Mouse (Mus musculus): ENCODE measurements around the gene Gimap1. TPM values are rescaled to one million over a fixed set of nuclear protein-coding genes. Genes with fewer than 3 reads are reported as not detected.

The Gimap1 gene
- total RNA-seq (2021) = 10 to 100 TPM; 16.3 to 18.0 TPM
- long read RNA-seq, experiment 1, transcript Gimap1-201 (3 exons, 1,493 nt) = major isoform, 21 of 27 reads
- long read RNA-seq, experiment 1, partial matches to known transcripts = 2 of 27 reads
- long read RNA-seq, experiment 1, other reads (novel, unspliced or antisense) = 1 of 27 reads
- long read RNA-seq, experiment 2, transcript Gimap1-201 (3 exons, 1,493 nt) = major isoform, 19 of 27 reads
- long read RNA-seq, experiment 2, partial matches to known transcripts = 1 of 27 reads
- long read RNA-seq, experiment 2, other reads (novel, unspliced or antisense) = 2 of 27 reads

DNA sequence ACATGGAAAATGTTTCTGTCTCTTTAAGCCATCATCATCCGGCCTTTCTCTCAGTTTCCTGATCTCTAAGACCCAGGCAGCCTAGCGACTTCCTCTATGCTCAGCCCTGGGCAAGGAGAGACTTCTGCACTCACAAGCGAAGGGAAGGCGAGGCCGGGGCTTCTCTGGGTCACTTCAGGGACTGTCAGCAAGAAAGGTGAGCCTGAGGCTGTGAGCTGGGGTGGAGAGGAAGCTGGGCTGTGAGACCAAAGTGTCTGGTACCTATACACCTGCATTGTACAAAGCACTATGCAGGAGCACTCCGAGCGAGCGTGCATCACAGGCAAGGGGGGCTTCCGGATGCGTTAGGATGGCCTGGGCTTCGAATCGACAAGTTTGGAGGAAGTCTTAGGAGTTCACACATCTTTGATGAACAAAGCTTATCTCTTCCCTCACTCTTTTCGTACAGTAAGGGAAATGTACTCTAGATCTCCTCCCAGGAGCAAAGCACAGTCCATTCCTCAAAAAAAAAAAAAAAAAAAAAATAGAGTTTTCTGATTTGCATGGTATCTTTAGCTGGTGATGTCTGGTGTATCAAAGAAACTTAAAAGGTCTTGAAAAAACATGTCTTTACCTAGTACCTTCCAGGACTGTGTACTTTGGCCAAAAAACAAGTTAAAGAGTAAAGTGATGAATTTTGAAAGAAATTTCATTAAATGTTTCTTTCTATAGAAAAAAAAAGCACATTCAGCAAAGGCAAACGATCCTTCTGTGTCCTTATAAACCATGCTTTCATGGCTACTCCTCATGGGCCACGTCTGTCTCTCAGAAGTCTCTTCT, at the start of gene Gimap1:
Gene Gimap1, plus strand, starts transcription at position 94 of the 819 bp plus-strand sequence.
- no peak for DNase-seq (ENCODE audit: low spot score in 2 of 2)

DNA sequence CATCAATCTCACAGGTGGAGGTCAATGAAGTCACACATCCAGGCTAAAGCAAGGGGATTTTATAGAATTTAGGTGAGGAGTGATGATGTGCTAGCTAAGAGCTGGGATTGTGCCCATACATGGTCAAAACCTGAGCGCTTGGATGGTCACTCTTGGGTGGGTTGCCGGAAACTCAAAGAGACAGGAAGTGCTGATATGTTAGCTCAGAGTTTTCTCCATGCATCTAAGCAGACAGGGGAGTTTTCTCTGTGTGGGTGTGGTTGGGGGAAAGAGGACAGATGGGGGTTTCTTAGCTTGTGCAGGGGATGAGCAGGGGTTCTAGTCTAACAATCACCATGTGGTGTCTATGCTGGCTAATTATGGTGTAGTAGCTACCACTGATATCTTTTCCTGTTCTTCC, 49.5 kb upstream of the Gimap1 start:
- DNase-seq (ENCODE audit: low spot score in 2 of 2) = no peak

DNA sequence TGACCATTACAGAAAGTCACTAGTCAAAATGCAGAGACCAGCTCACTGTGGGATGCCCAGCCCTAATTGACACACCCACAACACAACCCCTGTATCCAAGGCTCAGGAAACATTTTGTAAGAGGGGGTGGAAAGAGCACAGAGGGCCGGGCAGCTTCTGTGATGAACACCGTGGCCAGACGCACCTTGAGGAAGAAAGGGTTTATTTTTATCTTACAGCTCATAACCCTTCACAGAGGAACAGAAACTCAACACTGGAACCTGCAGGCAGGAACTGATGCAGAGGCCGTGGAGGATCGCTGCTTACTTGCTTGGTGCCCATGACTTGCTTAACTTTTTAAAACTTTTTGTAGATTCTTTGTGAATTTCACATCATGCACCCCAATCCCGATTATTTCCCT, 45.9 kb upstream of the Gimap1 start:
- no peak for DNase-seq (ENCODE audit: low spot score in 2 of 2)

DNA sequence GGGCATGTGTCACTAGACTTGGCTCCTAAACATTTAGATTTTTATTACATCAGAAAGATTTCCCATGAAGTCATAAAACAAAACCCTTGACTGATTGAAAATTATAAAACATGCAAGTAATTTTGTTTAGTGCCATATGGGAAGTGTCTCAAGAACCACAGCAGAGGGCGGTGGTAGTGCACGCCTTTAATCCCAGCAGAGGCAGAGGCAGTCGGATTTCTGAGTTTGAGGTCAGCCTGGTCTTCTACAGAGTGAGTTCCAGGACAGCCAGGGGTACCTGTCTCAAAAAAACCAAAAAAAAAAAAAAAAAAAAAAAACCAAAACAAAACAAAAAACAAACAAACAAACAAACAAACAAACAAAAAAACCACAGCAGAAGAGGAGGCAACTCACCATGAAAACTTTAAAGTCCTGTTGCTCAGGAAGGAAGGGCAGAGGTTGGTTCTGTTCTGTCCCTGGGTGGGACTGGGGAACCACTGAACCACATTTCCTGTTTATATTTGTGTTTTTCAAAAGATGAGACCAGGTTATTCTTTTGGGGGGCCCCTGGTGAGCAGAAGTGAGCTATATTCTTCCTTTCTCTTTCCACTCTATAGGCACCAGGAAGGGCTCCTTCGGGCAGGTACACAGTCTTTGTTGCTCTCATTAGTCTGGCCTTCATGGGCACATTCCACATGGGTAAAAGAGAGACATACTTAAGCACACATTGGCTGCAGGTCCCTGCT, 41.9 kb upstream of the Gimap1 start:
- DNase-seq (ENCODE audit: low spot score in 2 of 2) = no peak

DNA sequence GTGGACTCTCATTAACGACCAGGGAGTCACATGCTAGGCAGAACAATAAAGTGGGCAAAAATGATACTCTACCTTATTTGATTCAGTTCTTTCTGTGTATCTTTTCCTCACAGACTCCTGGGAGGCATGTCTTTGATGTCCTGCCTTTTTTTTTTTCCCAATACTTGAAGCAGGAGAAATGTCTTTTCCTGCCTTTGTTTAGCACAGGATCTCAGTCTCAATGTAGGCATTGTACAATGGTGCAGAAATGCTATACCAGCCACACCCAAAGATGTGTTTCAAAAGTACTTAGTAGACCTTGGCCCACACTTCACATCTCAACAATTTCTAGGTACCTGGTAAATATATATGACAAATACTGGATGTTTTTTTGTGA, 41.3 kb upstream of the Gimap1 start:
- DNase-seq (ENCODE audit: low spot score in 2 of 2) = no peak

DNA sequence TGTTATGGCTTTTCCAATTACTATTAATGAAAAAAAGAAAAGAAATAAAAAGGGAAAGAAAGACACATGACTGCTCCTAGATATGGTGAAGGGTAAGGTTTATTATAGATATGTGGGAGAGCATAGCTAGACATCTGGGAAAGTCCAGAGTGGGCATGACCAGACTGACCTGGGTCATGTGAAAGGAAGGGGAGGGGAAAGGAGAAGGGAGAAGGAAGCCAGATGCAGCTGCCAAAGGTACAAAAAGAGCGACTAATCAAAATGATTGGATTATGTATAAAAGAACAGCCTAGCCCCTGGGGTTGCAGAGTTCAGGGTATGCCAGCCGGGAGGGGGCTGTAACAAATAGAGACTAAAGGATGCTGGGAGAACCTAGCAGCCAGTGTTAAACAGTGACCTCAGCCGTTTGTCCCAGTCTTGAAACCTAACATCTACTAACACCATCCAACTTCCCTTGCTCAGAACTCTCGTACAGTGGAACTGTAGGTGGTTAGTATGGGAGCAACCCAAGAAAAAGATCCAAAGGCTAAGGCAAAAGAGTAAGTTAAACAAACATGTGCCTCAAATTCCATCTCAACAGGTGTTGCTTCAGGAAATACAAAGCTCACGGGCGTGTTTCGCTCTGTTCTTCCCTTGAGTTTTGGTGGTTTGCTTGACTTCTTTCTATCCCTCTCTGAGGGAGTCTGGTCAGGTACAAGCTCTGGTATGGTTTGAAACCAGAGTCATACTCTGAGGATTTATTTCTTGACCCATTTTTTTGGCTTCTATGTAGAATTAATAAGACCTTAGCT, 40.6 kb upstream of the Gimap1 start:
- DNase-seq (ENCODE audit: low spot score in 2 of 2) = no peak

DNA sequence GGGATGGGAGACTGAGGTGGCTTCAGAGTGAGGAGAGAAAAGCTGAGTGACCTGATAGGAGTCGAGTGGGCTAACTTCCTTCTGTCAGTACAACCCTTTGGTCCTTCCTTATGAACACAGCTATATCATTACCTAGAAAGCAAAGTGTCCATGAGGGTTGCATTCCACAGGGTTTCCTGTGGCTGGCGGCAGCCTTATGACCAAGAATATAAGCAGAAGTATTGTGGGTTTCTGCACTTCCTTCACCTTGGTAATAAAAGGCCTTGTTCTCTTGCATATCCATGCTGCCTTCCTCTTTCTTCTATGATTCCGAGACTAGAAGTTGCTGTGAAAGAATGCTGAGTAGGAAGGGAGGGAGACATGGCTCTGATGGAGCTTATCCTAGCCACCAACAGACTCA, 40.0 kb upstream of the Gimap1 start:
- DNase-seq (ENCODE audit: low spot score in 2 of 2) = no peak

DNA sequence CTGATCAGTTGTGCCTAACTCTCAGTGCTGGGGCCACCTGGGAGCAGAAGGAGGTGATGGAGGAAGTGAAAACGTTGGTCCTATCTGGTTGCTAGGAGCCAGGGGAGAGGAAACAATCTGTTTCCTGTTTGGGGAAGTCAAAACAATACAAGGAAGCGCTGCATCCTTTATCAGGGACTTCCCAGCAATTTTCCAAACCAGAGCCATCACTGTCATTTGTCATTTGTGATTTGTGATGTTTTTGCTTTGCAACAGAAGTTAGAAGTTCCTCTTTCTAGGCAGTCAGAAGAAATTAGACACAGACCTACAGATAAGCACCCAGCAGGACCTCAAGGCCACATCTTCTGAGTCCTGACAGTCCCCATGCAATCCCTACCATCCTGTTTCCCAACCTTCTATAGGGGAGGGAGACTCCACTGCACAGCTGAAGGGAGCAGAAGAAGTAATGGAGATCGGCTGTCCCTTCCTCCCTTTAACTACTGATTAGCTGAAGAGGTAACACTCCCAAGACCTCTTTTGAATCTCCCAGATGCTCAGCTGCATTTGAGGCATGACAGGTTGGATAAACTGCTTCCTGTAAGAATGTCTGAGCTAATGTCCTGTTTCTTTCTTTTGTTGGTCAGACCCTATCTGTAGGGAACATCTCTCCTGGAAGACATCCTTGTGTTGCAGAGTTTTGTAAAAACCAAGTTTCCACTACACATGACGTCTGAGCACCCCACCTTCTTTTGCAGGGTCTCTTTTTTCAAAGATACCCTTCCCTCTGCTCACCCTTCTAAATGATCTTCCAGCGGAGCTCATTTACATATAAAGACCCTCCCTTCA, 38.4 kb upstream of the Gimap1 start:
- DNase-seq (ENCODE audit: low spot score in 2 of 2) = no peak

DNA sequence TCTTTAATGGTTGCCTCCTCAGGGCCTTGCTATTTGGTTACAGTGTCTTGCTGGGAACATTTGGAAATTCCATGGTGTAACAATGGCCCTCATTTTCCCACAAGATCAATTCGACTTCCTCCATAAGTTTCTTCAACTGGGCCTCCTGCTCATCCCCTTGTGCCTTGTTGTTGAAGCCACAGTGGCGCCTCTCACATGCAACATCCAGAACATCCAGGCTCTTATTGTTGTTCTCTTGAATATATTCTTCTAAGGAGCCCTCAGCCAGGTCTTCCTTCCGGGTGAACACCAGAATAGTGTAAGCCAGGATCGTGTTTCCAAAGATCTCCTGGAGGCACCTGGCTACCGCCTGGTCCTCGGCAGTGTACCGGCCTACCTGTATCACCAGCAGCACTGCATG, 36.7 kb upstream of the Gimap1 start:
- DNase-seq (ENCODE audit: low spot score in 2 of 2) = no peak

DNA sequence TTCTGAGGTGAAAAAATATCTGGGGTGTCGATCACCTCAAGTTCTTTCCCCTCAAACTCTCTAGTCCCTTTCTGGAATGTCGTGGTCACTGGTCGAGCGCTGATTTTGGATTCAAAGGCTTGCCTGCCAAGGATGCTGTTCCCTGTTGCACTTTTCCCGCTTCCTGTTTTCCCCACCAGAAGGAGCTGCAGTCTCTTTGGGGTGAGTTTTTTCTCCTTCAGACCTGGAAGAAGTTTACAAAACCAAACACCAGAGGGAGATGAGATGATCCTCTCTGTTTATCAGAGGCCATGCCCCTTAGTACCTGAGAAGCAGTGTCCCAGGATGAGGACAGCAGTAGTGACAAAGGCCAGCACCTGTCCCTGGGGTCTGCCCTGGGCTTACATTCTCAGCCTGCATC, 36.3 kb upstream of the Gimap1 start:
- DNase-seq (ENCODE audit: low spot score in 2 of 2) = no peak

DNA sequence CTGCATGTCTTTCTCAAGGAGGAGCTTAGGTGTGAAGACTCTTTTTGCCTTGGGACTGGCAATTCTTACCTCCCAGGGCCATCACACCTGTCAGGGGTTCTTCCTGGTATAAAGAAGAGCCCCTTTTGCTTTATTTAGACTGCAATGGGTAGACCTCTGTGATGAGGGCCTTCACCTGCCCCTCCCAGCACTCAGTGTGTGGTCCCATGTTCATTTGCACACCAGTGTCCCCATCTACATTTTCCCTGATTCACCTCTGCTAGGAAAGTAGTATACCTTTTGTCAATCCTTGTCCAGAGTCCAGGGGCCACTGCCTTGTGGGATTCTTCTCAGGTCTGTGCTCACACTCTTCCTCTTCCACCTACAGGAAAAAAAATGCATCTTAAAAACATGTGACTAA, 34.7 kb upstream of the Gimap1 start:
- DNase-seq (ENCODE audit: low spot score in 2 of 2) = no peak

DNA sequence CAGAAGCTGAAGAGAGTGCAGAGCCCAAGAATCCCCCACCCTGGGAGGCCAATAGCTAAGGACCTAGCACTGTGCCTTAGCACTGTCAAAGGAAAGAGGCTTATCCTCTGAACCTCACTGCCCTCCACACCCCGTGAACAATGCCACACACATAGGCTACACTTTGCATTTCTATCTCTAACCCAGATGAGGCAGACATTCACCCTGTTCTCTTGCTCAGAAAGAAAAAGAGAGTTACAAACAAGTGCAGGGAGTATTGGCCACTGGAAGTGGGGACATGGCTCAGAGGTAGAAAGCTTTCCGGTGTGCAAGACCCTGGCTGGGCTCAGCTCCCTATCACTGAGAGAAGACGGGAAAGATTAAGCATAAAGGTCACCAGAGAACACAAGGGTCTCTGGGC, 32.7 kb upstream of the Gimap1 start:
- DNase-seq (ENCODE audit: low spot score in 2 of 2) = no peak

DNA sequence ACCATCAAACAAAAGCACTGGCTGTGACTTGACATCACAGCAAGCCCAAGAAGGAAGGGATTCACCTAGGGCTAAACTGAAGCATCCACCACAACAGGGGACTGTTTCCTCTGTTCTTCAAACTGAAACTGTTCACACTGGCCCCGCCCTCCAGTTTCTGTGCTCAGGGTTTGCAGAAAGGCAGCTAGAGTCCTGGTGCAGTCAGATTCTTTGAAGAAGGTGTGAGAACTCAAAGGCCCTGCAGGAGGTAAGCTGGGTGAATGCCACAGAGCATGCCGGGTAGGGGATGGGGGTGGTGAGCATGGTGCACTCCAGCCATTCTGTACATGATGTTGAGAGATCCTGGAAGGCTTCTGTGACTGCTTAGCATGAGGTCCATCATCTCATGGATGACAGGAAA, 20.4 kb upstream of the Gimap1 start, which contains the start of the genes Gm28053 and Gimap7:
Gene Gm28053, plus strand, starts transcription at position 153 of the 400 bp plus-strand sequence.
Gene Gimap7, plus strand, starts transcription at position 167 of the 400 bp plus-strand sequence.
- no peak for DNase-seq (ENCODE audit: low spot score in 2 of 2)

DNA sequence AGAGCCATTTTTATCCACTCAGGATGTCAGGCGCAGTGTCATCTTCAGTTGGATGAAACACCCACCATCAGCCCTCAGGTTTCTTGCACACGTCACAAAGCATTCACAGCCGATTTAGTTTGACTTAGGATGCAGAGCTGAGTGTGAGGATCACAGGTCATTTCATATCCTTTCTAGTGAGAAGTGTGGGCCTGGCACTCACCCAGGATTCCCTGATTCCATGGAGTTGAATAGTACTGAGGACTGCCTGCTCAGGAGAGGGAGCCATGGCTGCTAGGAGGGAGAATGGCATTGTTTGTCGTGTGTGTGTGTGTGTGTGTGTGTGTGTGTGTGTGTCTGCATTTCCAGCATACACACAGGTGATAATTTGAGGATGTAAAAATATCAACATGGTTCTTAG, 18.5 kb upstream of the Gimap1 start:
- no peak for DNase-seq (ENCODE audit: low spot score in 2 of 2)

DNA sequence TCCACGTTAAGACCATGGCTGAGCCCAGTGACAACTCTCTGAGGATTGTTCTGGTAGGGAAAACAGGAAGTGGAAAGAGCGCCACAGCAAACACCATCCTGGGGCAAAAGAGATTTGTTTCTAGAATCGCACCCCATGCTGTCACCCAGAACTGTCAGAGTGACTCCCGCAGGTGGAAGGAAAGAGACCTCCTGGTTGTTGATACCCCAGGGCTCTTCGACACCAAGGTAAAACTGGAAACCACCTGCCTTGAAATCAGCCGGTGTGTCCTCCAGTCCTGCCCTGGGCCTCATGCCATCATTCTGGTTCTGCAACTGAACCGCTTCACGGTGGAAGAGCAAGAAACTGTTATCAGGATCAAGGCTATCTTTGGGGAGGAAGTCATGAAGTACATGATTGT, 15.4 kb upstream of the Gimap1 start:
- no peak for DNase-seq (ENCODE audit: low spot score in 2 of 2)

DNA sequence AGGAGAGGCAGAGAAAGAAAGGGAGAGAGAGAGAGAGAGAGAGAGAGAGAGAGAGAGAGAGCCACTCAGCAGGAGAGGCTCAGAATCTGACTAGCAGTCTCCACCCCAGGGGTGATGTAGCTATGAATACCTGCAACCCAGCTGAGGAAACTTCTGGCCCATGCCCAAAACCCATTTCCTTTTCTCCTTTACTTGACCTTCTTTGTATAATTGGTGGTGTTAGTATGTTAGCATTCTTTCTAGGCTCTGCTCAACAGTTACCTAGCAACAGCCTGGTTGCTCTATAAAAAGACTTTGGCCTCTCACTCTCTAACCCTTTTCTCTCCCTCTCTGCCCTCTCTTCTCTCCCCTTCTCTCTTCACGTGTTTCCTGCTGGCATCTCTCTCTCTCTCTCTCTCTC, 13.4 kb upstream of the Gimap1 start:
- DNase-seq (ENCODE audit: low spot score in 2 of 2) = no peak

DNA sequence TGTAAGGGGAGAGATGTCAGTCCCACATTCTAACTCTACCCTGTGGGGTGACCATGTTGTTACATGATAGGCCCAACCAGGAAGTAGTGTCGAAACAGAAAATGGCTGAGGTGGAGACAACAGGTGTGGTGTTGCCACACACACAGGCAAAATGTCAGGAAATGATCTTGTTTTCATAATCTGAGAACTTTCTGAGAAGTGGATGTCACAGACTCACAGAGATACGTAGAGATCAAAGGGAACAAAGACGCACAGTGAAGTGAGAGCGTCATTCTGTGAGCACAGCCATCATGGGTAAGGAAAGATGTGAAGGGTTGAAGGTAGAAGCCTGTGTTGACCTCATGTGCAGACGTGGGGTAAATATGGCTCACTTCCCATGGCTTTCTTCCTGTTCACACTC, 11.1 kb upstream of the Gimap1 start:
- no peak for DNase-seq (ENCODE audit: low spot score in 2 of 2)

DNA sequence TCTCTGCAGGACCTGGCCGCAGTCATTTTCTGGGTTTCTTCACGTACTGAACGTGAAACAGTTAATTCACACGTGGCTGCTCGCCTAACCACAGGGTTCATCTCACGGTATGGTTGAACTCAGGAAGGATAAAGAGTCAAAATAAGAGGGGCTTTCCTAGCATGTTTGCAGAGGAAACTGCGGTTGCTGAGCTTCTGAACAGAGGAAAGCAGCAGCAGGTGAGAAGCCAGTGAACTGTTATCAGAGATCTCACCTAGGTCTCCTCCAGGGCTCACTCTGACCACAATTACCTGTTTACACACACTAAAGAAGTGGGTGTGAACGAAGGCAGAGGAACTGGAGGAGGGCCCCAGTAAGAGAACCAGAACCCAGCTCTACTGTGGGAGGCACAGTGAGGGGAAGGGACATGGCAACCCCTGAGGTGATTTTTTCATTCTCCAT, 6.0 kb upstream of the Gimap1 start:
- DNase-seq (ENCODE audit: low spot score in 2 of 2) = no peak

DNA sequence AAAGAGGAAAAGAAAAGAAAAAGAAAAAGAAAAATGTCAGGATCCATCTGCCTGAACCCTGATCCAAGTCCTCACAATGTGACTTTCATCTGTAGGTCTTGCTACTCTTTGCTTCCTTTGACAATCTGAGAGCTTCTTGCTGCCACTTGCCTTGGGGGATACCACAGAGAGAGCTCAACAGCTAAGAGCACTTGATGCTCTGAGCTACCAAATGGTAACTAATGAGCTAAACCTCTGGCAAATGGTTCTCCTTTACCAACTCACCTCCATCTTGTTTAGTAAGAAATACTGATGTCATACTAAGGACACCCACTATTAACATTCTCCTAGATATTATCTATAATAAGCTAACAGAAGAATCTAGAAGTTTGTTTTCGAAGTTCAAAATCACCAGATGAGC, 5.2 kb upstream of the Gimap1 start:
- DNase-seq (ENCODE audit: low spot score in 2 of 2) = no peak

DNA sequence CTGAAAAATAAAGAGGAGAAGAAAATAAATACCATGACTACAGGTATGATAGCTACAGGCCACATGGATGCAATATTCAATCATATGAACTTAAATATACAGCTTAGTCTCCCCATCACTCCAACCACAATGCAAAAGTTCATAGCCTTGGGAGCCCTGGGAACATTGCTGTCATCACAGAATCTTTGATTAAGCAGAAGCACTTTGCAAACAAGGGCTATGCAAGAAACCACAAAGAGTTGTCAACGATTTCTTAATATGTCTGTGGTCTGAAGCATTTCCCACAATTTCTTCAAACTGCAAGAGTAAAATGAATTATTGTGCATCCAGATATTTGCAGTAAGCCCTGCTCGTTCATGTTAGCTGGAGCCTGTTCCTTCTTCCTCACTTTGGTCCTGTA, 1.8 kb upstream of the Gimap1 start:
- no peak for DNase-seq (ENCODE audit: low spot score in 2 of 2)

All from adrenal gland, postnatal 4 days (tissue).